Mouse (Mus musculus) subcutaneous adipose tissue, adult 2 months (tissue): ENCODE measurements around the gene Msrb3. TPM values are rescaled to one million over a fixed set of nuclear protein-coding genes. Genes with fewer than 3 reads are reported as not detected.

ENCODE experiments used
- polyA plus RNA-seq: library from polyadenylated mRNA; depleted of rRNA; stranded (reverse); fragments of >200 nt; gene quantifications from 2 replicates; pipeline ENCODE4 v1.2.3, GENCODE M21; 2012; ENCODE audit warnings: low replicate concordance; rRNA removed

The Msrb3 gene
- 42.9 and 56.0 TPM in 2 replicates for polyA plus RNA-seq

DNA sequence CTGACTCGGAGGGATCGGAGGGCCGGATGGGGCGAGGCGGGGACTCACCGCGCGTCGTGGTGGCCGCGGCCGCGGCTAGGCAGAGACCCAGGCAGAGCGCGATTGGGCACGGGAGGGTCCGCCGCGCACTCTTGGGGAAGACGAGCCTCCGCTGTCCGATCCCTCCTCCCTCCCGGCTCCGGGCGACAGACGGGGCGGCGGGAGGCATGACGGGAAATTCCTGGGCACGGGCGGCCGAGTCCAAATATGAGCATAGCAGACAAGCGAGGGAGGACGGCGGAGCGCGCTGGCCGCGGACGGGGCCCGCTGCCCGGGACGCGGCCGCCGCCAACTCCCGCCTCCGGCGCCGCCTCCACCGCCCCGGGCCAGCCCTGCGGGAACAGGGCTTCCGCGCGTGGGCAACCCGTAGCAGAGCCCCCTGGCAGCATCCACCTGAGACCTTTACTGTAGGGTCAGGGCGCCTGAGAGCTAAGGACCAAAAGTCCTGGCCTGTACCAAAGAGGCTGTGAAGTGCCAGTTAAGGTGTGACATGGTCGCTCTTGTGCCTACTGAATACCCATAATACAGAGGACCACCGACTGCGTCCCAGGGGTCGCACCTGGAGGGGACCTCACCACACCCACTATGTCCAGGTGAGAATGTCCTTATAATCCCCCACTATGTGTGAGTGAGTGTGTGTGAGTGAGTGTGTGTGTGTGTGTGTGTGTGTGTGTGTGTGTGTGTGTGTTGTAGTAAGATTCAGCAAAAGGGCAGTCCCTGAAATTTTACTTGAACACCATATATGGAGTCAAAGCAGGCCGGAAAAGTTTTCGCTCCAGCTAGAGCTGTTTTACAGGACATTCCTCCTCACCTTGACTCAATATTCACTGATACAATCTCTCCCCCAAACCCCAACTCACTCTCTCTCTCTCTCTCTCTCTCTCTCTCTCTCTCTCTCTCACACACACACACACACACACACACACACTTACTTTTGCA lies at the start of gene Msrb3:
Gene Msrb3 (minus strand): TSS at position 317 of the 978 bp plus-strand sequence.

Other genes starting within 250 kb of the Msrb3 start
- 3.0 and 6.3 TPM in 2 replicates for gene Lemd3, start 80.2 kb upstream of the Msrb3 start, polyA plus RNA-seq
- gene Wif1, start 134.9 kb upstream of the Msrb3 start, polyA plus RNA-seq, result 0.56 and 3.0 TPM in 2 replicates